Mouse (Mus musculus) left cerebral cortex, adult 18-20 months (tissue): ENCODE data around the gene Dlec1. TPM values are rescaled to one million over a fixed set of nuclear protein-coding genes. Genes with fewer than 3 reads are reported as not detected.

Experiments
- DNase-seq, 2 experiments: peaks; one replicate each; pipeline ENCODE4 v3.0.0; 2021 to 2022; ENCODE audit warnings: low spot score in 2 of 2, mixed read lengths in 1 of 2
- total RNA-seq, 2 experiments: library from RNA; stranded (reverse); gene quantifications; 2 replicates each; pipeline ENCODE4 v1.2.3; 2021

The Dlec1 gene
- total RNA-seq, 2 experiments from 2014 or later, result 2.8 to 4.0 TPM

DNA sequence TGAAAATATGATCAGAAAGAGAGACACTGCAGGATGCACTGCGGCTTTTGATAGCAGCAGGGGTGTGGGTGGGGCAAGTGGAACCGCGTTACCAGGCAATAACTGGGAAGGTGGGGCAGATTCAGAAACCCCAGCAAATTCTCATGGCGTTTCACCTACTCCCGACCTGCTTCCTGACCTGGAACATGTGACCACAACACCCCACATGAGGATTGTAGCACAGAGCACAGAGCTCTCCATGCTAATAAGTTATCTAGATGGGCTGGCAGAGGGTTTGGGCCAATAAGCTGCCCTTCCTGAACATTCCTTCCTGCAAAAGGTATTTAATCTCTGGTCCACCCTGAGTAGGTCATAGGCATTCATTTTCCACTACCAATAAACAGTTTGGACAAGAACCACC lies 28.4 kb downstream of the Dlec1 start:
- no peak for DNase-seq

DNA sequence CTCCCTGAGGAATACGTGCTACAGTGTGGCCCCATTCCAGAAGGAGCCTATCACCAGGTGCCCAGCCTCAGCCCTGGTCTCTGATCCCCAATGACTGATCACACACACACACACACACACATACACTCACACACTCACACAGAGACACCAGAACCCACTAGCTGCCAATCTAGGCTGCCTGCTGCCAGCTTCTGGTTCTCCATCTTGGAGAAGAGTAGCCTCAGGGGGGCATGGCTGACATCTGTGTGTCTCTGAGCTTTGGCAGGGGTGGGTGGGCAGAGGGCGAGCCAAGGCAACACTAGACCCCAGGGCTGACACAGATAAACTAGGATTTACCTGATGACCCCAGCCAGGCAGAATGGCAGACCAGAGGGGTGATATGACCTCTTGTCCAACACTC lies 36.6 kb downstream of the Dlec1 start:
- DNase-seq, result no peak

DNA sequence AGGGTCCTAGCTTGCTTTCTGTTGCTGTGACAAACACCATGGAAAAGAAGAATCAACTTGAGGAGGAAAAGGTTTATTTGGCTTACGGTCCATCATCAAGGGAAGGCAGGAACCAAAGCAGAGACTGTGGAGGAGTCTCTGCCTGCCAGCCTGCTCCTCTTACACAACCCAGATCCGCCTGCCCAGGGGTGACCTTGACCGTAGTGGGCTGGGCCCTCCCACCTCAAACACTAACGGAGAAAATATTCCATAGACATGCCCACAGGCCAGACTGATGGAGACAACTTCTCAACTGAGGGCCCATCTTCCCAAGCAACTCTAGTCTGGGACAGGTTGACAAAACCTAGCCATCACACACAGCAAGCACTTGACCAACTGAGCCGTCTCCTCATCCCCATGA lies 39.8 kb downstream of the Dlec1 start:
- DNase-seq, result no peak

DNA sequence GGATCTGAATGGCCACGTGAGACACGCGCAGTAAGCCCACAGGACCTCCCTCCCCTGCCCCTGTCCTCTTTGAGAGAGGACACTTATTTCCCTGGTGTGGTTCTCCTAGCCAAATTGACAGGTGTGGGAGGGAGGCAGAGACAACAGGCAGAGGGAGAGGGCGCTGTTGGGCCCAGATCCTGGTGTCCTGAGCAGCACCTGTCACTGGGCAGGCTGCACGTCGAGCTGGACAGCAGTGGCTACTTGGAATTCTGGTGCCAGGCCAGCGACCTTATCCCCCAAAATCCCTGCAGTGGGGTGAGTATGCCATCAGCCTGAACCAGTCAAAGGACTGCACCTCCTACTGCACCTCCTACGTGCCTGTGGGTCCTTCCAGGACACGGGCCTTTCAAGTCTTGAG lies 41.1 kb downstream of the Dlec1 start:
- DNase-seq, result no peak

DNA sequence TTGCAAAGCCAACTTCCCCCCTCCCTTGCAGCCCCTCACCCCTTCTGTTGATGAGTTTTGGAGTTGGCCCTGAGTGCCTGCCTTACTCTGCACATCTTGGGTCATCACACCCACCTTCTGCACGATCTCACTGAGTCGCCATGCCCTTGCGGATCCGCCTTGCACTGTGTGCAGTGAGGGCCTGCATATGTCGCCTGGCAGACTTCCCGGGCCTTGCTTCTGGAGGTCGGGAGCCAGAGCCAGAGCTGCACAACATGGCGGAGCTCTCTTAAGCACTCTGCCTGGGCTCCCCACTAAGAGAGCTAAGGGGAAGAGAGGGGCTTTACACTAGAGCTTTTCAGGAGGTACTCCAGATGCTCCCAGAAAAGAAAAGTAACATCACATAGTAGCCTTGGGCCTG lies 42.4 kb downstream of the Dlec1 start:
- no peak for DNase-seq

DNA sequence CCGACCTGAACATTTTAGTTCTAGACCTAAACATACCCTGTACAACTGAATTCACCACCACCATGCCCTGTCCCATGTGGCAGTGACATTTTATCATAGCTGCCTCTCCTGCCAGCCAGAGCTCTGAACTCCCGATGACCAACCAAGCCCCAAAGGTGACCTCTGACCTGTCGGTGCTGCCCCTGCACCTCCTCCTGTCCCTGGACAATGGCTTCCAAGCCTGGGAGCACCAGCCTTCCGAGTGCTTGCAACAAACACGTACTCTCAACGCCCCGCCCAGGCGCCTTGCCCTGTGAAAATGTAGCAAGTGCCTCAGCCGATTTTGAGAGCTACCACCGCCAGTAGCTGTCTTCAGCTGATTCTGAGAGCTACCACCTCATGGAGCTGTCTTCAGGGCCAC lies 42.9 kb downstream of the Dlec1 start:
- DNase-seq, result no peak

DNA sequence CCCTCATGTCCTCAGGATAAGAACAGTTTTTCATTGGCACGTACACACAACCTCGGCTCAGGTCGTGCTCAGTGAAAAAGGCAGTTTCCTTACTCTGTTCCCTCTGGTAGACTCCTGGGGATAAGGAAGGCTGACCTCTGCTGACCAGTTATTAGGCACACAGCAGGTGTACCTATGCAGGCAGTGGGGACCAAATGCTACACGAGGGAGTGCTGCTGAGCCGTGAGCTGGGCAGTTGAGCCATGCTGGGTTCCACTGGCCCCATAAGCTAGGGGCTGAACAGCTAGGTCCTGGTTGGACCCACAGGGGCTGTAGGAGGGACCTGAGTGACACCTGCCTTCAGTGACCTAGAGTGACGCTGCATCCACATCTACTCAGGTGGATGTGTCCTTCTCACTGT lies 43.4 kb downstream of the Dlec1 start:
- no peak for DNase-seq

DNA sequence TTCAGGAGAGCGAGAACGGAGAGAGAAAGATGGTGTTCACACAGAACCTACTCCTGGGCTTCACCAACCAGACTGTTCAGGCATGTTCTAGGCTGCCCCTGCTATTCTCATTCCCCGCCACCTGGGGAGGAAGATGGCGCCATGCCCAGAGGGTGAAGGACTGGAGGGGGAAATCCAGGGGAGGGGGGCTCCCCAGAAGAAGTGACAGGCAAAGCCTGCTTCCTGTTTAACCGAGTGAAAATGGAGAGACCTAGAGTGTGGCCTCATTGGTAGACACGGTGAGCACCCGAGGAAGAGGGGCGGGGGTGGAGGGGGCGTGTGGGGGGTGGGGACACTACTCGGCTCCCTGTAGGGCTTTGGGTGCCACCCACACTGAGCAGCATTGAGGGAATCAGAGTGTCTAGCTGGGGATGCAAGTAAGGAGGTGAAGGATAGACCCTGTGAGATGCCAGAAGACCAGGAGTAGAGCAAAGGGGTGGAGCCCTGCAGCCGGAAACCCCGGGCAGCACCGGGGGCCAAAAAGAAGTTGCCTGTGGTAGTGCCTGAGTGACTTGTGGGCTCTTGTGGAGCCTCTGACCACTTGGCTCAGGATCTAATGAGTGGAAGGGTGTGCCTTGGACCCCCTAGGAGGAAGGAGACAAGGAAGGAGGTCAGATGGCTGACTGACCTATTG lies 44.0 kb downstream of the Dlec1 start:
- DNase-seq, result no peak

DNA sequence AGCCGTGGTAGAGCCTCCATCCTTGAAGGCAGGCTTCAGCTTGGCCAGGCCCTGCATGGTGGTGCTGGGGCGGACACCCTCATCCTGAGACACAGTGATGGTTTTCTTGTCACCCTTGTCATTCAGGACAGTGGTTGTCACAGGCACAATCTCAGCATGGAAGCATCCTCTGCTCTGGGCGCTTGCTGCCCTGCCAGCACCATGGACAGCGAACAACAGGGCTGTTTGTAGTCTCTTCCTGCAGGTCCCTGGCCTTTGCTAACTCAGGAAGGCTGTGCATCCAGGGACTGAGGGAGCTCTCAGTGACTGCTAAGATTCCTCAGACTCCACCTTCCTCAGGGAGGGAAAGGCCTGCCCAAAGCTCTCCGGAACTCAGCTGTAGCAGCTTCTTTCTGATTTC lies 47.3 kb downstream of the Dlec1 start:
- DNase-seq, result no peak

DNA sequence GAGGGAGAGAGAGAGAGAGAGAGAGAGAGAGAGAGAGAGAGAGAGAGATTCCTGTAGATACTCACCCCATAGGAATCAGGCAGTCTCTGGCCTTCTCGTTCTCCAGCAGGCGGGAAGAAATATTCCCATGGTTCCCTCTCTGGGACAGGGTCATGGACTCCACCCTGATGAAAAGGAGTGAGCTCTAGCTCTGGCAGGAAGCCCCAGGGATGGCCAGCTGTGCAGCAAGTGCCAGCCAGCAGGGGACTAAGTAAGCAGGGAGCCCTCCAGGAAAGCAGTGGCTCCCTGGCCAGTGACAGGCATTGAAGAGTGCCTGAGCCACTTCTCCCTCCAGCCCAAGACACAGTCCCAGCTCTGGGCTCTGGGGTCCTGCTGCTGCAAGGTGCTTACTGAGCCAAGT lies 49.5 kb downstream of the Dlec1 start:
- no peak for DNase-seq

DNA sequence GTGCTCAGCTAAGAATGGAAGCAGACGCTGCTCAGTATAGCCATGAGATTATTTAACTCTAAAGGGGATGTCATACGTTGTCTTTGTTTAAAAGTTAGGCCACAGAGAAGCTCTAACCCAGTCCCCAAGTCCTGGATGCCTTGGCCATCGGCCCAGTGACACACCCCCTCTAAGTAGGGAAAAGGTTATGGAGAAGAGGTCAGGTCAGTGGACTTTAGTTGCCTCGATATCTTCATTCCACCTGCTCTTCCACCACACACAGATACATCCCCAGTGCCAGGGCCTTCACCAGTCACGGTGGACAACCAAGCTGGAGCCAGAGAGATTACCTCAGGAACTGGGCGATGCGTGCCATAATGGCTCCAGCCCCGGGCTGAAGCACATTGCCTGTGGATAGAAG lies 53.1 kb downstream of the Dlec1 start:
- no peak for DNase-seq

DNA sequence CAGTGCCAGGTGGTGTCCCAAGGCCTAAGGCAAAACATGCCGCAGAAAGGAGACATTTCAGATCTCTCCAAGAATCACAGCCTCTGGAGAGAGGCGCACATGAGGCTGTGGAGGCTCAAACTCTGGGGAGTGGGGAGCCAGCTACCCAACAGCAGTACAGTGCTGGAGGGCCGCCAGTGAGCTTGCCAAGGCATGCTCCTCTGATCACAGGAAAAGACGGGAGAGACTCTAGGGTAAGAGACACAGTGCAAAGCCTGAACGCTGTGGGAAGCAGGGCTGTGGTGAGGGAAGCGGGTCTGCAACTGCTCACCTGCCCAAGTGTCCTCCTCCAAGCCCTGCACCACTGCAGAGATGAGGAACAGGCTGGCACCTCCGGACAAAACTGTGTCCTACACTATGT lies 53.5 kb downstream of the Dlec1 start:
- DNase-seq, result no peak

DNA sequence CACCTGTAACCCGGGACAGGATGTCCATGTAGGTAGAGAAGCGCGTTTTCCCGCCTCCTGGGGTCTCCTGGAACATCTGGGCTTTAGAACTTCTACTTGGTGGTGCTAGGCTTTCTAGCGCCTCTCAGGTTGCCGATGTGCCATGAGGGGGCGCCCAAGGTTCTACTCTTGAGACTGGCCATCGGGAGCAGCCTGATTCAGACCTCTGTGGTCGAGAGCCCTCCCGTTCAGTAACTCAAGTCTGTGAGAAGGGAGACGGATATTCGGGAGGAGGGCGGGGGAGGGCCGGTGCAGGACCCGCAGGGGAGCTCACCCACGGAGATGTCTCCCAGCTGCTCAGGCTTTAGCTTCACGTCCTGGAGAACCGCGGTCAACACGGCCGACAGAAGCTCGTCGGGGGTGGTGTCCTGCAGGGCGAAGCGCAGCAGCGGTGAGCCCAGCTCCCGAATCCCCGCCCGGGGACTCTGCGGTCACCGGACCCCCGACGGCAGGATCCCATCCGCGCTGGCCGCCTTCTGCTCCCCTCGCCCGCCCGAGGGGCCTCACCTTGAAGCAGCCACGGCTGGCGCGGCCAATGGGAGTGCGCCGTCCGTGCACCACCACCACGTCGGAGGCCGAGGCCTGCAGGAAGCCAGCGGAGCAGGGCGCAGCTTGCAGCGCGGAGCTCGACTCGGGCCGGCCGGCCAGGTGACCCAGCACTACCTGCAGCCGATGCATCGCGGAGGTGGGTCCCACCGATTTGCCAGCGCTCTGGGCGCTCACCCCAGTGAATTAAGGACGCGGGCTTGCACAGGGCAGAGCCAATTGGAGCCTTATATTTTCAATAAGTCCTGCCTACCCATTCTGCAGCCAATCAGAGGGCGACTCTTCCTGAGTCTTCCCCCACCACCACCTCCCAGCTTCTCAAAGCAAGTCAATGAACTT lies 54.3 kb downstream of the Dlec1 start, which contains the start of gene Acaa1b:
Gene Acaa1b, minus strand, starts transcription at position 816 of the 924 bp plus-strand sequence.
- DNase-seq, result peak; percentile 63 to 69

DNA sequence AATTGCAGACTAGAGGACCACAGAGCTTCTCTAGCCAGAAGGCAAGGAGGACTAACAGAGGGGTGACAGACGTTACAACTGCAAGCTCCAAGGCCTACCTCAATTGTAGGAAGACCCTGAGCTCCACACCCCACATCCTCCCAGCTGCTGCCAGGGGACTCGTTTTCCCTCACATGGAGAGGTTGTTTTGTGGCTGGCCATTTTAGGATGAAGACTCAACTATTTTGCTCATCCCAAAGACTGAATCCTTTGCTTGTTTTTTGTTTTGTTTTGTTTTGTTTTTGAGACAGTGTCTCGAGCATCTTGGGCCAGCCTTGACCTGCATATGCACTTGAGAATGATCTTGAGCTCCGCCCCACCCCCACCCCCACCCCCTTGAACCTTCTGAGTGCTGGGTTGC lies 56.6 kb downstream of the Dlec1 start, which contains the start of gene Gm47289:
Gene Gm47289, plus strand, starts transcription at position 301 of the 400 bp plus-strand sequence.
- no peak for DNase-seq

DNA sequence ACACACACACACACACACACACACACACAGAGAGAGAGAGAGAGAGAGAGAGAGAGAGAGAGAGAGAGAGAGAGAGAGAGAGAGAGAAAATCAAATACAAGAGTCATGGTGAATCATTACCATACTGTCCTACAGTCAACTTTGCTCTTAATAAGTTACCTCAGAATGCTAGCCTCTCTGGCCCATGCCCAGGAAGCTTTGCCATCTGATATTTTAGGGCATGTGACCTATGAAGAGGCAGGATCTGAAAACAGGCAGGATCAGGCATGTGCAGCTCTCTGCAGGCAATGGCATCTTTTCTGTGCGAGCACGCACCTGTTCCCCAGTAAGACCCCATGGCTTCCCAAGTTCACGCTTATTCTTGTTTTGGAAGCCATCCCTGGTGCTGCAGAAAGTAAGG lies 58.4 kb downstream of the Dlec1 start:
- no peak for DNase-seq

DNA sequence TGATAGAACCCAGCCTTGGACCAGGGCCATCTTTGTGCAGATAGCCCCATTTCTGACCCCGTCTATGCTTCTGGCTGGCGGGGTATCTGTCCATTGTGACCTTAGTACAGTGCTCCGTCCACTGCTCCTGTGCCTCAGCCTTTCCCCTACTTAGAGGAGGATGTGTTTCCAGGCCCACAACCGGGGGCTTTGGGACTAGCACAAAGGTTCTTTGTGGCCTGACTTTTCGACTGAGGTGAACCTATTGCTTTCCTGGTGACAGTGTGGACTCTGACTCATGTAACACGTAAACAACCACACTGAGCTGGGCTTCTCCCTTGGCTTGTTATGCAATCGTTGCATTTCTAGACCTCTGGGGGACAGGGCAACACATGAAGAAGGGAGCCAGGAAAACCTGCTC lies 62.5 kb downstream of the Dlec1 start:
- no peak for DNase-seq

DNA sequence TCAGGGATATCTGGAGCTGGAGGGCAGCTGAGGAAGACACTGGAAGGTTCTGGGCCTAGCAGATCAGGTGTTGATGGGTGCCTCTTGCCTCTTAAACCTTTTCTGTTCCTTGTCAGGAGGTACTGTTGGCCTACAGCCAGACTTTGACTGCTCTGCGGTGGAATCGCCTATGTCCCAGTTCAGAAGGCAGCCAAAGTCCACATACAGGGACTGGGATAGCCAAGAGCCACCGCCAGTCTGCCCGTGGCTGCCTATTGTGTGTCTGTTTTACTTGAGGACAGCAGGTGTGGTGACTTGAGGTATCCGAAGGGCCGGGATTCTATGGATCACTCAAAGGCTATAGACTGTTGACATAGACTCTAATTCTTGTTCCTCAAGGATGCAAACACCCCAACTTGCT lies 63.3 kb downstream of the Dlec1 start:
- no peak for DNase-seq

DNA sequence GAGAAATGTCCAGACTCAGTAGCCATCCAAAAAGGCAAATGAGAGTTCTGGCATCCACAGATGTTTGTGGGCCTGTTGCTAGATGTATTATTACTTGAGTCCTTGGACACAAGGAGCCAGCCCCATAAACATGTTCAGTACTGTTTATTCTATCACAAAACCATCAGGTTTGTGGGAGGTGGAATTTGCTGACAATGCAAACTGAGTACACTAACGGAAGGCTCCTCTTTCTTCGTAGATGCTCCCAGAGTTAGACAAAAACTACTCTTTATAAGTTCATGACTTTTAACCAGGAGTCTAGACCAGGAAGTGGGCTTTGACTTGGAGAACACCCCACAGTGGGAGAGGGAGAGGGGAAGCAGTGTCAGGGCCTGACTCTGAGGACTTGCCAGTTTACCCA lies 65.3 kb downstream of the Dlec1 start:
- no peak for DNase-seq

DNA sequence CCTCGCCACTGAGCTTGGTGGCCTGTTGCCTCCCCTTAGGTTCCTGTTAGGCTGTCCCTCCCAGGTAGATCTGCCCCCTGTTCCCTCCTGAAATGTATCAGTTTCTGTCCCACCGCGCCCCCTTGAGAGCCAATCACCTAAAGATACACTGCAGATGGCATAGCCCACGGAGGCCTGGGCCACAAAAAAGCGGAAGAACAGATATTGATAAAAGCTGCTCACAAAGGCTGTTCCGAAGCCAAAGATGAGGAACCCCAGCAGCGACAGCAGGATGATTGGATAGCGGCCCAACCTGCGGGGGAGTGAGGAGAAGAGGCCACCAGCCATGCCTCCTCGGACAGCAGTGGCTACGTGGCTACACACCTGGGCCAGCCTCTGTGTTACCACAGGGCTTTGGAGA lies 77.0 kb downstream of the Dlec1 start:
- DNase-seq, result no peak

DNA sequence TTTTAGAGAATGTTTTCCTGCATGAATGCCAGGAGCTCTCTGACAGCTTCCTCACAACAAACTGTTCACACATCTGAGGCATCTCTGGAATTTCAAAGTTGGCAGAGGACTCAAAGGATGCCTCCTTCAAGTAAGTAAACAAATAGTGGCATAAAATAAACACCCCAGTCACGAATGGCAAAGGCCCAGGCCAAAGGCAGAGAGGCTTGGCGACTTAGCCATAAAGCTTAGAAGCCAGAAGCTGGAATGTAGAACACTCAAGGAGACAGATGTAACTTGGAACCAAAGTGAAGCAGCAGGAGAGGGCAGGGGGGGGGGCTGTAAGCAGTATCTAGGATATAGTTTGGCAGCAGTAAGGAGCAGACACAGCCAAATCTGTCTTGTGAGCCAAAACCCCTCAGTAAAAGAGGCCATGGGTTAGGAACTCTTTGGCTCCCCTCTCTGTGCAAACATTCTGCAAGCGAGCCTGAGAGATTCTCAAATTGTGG lies 79.0 kb downstream of the Dlec1 start:
- DNase-seq, result no peak

DNA sequence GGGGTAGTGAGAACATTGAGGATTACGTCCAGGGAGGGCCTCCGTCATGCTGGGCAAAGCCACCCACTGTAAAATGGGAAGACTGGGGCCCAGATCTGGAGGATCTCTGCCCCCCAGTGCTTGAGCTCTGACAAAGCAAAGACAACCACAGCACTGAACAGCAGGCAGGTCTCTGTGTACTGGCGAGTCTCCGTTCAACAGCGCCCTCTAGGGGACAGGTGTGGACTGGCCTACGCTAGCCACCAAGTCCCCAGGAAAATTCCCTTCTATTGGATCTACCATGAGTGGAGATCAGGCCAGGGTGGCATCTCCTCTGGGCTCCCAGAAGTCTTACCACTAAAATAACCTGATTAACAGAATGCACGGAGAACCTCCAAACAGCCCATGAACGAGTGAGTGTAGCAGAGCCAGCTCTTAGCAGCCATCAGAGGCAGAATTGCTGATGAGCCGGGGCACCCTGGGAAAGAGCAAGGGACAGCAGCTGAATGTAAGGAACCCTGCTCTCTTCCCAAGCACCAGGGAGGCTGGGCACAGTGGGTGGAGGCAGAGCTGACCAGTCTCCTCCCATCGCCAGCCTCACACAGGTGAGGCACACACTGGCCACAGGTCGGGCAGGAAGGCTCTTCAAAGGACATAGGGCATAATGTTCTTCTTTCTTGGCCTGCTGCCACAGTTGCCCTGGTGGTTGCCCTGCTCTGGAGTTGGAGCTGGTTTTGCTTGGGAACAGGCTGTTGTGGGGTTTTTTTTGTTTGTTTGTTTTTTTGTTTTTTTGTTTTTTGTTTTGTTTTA lies 90.1 kb downstream of the Dlec1 start:
- DNase-seq, result peak; percentile 15 to 45
